Mouse (Mus musculus): Measurements from ENCODE around the gene Gtf2h5. TPM values are rescaled to one million over a fixed set of nuclear protein-coding genes. Genes with fewer than 3 reads are reported as not detected.

Gene Gtf2h5
- polyA plus RNA-seq, 1 experiment from 2014 or later, result 198 TPM

GRCm38 (mm10) chr17:6115085-6115484, 35.5 kb downstream of the Gtf2h5 start:
- peaks cover 7% of the 10 kb centered on the region; the same call in 1 of the 2 replicates for H3K4me1 ChIP-seq
- WGBS, result 92% methylated on average over 9 of the region's 9 CpGs
- no peak overlapping the region for H3K27ac ChIP-seq
- ATAC-seq (ENCODE audit: insufficient number of reproducible peaks, insufficient read depth, low FRiP score, low TSS enrichment, low read depth), result no peak
- H3K4me2 ChIP-seq, result no peak overlapping the region
- H3K27me3 ChIP-seq, result no peaks in the 10 kb centered on the region
- no peaks in the 10 kb centered on the region for H3K9me3 ChIP-seq
- peaks cover 20% of the 10 kb centered on the region for H3K36me3 ChIP-seq
- no peak overlapping the region for H3K9ac ChIP-seq
- no peak overlapping the region for H3K4me3 ChIP-seq

DNA sequence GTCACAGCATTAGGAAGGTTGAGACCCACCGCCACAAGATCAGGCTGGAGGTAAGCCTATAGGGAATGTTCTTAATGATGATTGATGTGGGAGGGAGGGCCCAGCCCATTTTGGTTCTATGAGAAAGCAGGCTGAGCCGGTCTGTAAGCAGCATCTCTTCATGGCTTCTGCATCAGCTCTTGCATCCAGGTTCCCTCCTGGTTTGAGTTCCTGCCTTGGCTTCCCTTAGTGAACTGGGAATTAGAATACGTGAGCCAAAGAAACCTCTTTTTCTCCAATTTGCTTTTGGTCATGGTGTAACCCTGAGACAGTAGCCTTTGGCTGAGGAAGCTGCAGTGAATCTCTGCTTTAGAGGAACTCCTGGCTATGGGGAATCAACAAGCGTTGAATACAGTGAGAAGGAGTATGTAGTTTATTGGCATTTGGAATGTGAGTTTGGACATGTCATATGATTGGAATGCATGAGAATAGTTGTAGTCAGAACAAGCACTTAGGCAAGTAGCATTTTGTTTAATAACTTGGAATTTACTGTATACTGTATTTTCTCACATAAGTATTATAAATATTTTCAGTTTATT, 37.7 kb downstream of the Gtf2h5 start:
- no peaks in the 10 kb centered on the region for H3K27me3 ChIP-seq
- WGBS, result 62% methylated on average over 4 of the region's 4 CpGs
- no peak overlapping the region for H3K9ac ChIP-seq
- peaks cover 25% of the 10 kb centered on the region for H3K36me3 ChIP-seq
- no peak for ATAC-seq (ENCODE audit: insufficient number of reproducible peaks, insufficient read depth, low FRiP score, low TSS enrichment, low read depth)
- no peak overlapping the region for H3K27ac ChIP-seq
- H3K4me2 ChIP-seq, result no peak overlapping the region
- H3K4me3 ChIP-seq, result no peak overlapping the region
- no peaks in the 10 kb centered on the region for H3K9me3 ChIP-seq
- H3K4me1 ChIP-seq, result peaks cover 7% of the 10 kb centered on the region; the same call in 1 of the 2 replicates

- Histone ChIP-seq H3K36me3 (peaks cover 31% of the 10 kb centered on the region), H3K4me1 (peaks cover 7% of the 10 kb centered on the region; the same call in 1 of the 2 replicates), H3K9me3 (no peaks in the 10 kb centered on the region), H3K27me3 (no peaks in the 10 kb centered on the region), H3K27ac (no peak overlapping the region), H3K9ac (no peak overlapping the region), H3K4me3 (no peak overlapping the region), H3K4me2 (no peak overlapping the region)
- WGBS, result 66% methylated on average over 3 of the region's 3 CpGs
- no peak for ATAC-seq (ENCODE audit: insufficient number of reproducible peaks, insufficient read depth, low FRiP score, low TSS enrichment, low read depth)
Measured at GRCm38 (mm10) chr17:6117917-6118316, 38.3 kb downstream of the Gtf2h5 start.

DNA sequence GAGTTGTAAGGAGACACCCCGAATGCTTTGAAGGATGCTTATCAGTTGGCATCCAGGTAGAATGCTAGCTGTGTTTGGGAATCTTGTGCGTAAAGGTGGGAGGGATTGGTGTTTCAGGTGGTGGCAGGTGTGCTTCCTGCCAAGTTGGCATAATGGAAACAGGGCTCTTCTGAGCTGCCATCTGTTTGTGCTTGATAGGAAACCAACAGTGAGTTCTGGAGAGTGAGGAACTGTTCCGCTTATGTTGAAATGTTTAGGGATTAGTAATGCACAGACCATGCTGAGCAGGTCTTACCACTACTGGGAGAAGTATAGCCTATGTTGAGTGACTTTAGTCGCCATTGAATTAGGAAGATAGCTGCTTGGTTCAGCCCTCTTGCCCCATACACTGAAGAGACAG, 39.3 kb downstream of the Gtf2h5 start:
- Histone ChIP-seq H3K27ac (no peak overlapping the region), H3K4me2 (no peak overlapping the region), H3K4me1 (peaks cover 7% of the 10 kb centered on the region; the same call in 1 of the 2 replicates), H3K27me3 (no peaks in the 10 kb centered on the region), H3K9me3 (no peaks in the 10 kb centered on the region), H3K9ac (no peak overlapping the region), H3K36me3 (peaks cover 35% of the 10 kb centered on the region), H3K4me3 (no peak overlapping the region)
- no peak for ATAC-seq (ENCODE audit: insufficient number of reproducible peaks, insufficient read depth, low FRiP score, low TSS enrichment, low read depth)
- 87% methylated on average over 4 of the region's 4 CpGs for WGBS

- H3K4me1 ChIP-seq, result no peaks in the 10 kb centered on the region
- peaks cover 39% of the 10 kb centered on the region for H3K36me3 ChIP-seq
- 86% methylated on average over 4 of the region's 4 CpGs for WGBS
- ATAC-seq (ENCODE audit: insufficient number of reproducible peaks, insufficient read depth, low FRiP score, low TSS enrichment, low read depth), result no peak
- H3K4me3 ChIP-seq, result no peak overlapping the region
- no peak overlapping the region for H3K27ac ChIP-seq
- H3K27me3 ChIP-seq, result no peaks in the 10 kb centered on the region
- H3K9me3 ChIP-seq, result no peaks in the 10 kb centered on the region
- no peak overlapping the region for H3K9ac ChIP-seq
- no peak overlapping the region for H3K4me2 ChIP-seq
Measured at GRCm38 (mm10) chr17:6123776-6124175, 44.2 kb downstream of the Gtf2h5 start.

DNA sequence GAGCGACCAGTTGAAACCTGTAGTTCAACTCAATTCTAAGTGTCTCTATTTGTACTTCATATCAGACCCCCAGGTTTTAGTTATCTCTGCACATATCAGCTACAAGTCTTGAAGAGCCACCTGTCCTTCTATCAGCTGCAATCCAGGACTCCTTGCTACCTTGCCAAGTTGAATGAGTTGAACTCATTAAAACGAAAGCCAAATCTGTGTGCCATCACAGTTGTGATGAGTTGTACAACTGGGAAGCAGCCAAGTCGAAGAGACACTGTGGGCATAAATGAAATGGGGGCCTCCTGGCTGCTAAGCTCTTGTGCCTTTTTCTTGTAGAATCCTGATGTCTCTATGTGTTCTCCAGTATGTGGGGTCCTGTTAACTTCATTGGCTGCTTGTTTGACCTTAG, 45.9 kb downstream of the Gtf2h5 start:
- H3K9ac ChIP-seq, result no peak overlapping the region
- H3K9me3 ChIP-seq, result no peaks in the 10 kb centered on the region
- H3K4me1 ChIP-seq, result no peaks in the 10 kb centered on the region
- no peak for ATAC-seq (ENCODE audit: insufficient number of reproducible peaks, insufficient read depth, low FRiP score, low TSS enrichment, low read depth)
- no peaks in the 10 kb centered on the region for H3K27me3 ChIP-seq
- H3K27ac ChIP-seq, result no peak overlapping the region
- no peak overlapping the region for H3K4me3 ChIP-seq
- H3K4me2 ChIP-seq, result no peak overlapping the region
- peaks cover 39% of the 10 kb centered on the region for H3K36me3 ChIP-seq
- 97% methylated on average over 3 of the region's 3 CpGs for WGBS

DNA sequence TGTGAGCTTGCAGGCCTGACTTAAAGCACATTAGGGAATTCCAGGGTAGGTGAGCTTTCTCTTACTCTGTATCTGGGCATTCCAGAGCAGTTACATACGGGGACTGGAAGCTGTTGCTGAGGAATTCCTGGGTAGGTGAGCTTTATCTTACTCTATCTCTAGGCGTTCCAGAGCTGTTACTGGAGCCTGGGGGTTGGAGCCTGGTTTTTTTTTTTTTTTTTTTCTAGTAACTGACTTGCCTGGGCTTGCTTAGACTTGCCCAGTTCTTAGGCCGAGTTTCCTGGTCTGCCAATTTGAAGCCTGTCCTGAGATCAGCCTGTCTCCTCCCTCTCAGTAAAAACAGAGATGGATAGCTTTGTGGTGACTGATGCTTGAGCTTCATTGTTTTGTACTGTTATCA, 48.5 kb downstream of the Gtf2h5 start:
- Histone ChIP-seq H3K9me3 (no peaks in the 10 kb centered on the region), H3K36me3 (peaks cover 29% of the 10 kb centered on the region), H3K9ac (no peak overlapping the region), H3K27me3 (no peaks in the 10 kb centered on the region), H3K4me3 (no peak overlapping the region), H3K4me2 (no peak overlapping the region), H3K4me1 (no peaks in the 10 kb centered on the region), H3K27ac (no peak overlapping the region)
- ATAC-seq (ENCODE audit: insufficient number of reproducible peaks, insufficient read depth, low FRiP score, low TSS enrichment, low read depth), result no peak
- 37% methylated on average over 3 of the region's 3 CpGs for WGBS

DNA sequence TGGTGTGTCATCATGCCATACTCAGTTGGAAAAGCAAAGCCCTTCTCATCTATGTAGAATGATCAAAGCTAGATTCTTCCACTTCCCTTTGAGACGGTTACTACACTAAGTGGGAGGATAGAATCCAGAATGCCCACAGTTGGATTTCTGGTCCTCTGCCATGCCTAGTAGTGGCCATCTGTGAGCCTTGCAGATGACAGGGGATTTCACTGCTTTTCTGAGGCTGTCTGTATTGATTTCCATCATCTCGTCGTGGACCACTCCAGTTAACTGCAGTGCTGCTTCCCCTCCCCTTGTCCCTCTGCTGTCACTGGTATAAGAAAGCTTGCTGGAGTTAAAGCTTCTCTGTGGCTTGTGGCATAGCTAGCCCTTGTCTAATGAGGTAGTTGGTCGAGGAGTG, 49.8 kb downstream of the Gtf2h5 start:
- 77% methylated on average over 4 of the region's 4 CpGs for WGBS
- no peak for ATAC-seq (ENCODE audit: insufficient number of reproducible peaks, insufficient read depth, low FRiP score, low TSS enrichment, low read depth)
- no peaks in the 10 kb centered on the region for H3K27me3 ChIP-seq
- no peak overlapping the region for H3K4me3 ChIP-seq
- no peaks in the 10 kb centered on the region for H3K4me1 ChIP-seq
- H3K9me3 ChIP-seq, result no peaks in the 10 kb centered on the region
- no peak overlapping the region for H3K4me2 ChIP-seq
- peaks cover 25% of the 10 kb centered on the region for H3K36me3 ChIP-seq
- H3K27ac ChIP-seq, result no peak overlapping the region
- no peak overlapping the region for H3K9ac ChIP-seq

DNA sequence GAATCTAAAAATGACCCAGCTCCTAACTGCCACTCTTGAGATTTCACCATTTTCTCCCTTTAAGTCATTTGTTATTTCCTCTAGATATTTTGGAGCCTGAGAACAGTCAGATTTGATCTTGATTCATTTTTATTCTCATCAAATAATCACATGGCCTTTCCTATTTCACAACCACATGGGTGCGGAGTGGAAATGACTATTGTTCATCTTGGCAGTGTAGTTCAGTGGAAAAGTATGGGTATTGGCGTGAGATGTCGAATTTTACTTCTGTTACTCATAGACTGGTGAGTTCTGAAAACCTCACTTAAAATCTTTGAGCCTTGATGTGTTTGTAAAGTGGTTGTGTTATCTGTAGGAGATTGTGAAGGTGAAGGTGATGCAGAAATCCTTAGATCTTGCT, 51.5 kb downstream of the Gtf2h5 start:
- Histone ChIP-seq H3K9ac (no peak overlapping the region), H3K27ac (no peak overlapping the region), H3K36me3 (peaks cover 14% of the 10 kb centered on the region), H3K4me1 (no peaks in the 10 kb centered on the region), H3K9me3 (no peaks in the 10 kb centered on the region), H3K4me3 (no peak overlapping the region), H3K27me3 (no peaks in the 10 kb centered on the region), H3K4me2 (no peak overlapping the region)
- no peak for ATAC-seq (ENCODE audit: insufficient number of reproducible peaks, insufficient read depth, low FRiP score, low TSS enrichment, low read depth)
- WGBS, result 95% methylated on average over 3 of the region's 3 CpGs

Small RNA genes lying within 50 kb of the gene (microRNA-seq; reads per million reads assigned to microRNA genes)
- not detected for gene Gm22774

Other genes starting within 250 kb of the Gtf2h5 start
- gene Snx9, start 238.5 kb upstream of the Gtf2h5 start, polyA plus RNA-seq (2015; fragmentation: Nextera tagmentation; extraction: Ambion mirVana), result 22.9 and 23.4 TPM in 2 replicates
- 2.5 and 2.9 TPM in 2 replicates for gene Synj2, start 138.5 kb upstream of the Gtf2h5 start, polyA plus RNA-seq (2015; fragmentation: Nextera tagmentation; extraction: Ambion mirVana)
- 6.2 and 6.8 TPM in 2 replicates for gene Serac1, start within 50 bp of the Gtf2h5 start, polyA plus RNA-seq (2015; fragmentation: Nextera tagmentation; extraction: Ambion mirVana)
- 116 and 141 TPM in 2 replicates for gene Tulp4, start 26.7 kb downstream of the Gtf2h5 start, polyA plus RNA-seq (2015; fragmentation: Nextera tagmentation; extraction: Ambion mirVana)
- 20.3 and 23.0 TPM in 2 replicates for gene Tmem181a, start 177.1 kb downstream of the Gtf2h5 start, polyA plus RNA-seq (2015; fragmentation: Nextera tagmentation; extraction: Ambion mirVana)
- gene Dynlt1a, start 237.7 kb downstream of the Gtf2h5 start, polyA plus RNA-seq (2015; fragmentation: Nextera tagmentation; extraction: Ambion mirVana), result 20.0 and 21.1 TPM in 2 replicates

All from embryonic facial prominence, embryonic 13.5 days (tissue).